Mouse (Mus musculus) urinary bladder, adult 2 months (tissue): ENCODE data around the gene Stau1. TPM values are rescaled to one million over a fixed set of nuclear protein-coding genes. Genes with fewer than 3 reads are reported as not detected.

Experiments
- DNase-seq: peaks from one replicate; pipeline ENCODE4 v3.0.0; 2022; ENCODE audit warnings: low spot score
- polyA plus RNA-seq: library from polyadenylated mRNA; depleted of rRNA; stranded (reverse); fragments of >200 nt; gene quantifications from 2 replicates; pipeline ENCODE4 v1.2.3, GENCODE M21; 2012

Stau1 gene
- polyA plus RNA-seq, 1 experiment, result 45.0 TPM

DNA sequence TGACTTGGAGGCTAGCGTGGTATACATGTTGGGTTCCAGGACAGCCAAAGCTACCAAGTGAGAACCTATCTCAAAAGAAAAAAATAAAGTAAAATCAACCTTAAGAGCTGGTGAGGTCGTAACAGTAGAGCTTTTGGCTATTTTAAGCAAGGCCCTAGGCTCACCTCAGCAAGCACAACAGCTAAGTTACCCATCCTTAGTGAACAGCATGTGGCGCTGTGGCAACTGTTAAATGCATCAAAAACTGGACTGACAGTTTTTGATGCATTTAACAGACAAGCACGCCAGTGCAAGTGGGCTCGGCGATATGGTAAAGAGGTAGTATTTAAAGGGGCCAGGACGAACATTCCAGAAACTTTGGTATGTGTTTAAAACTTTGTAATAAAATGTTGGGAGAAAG is 5.2 kb downstream of the Stau1 start:
- no peak for DNase-seq

DNA sequence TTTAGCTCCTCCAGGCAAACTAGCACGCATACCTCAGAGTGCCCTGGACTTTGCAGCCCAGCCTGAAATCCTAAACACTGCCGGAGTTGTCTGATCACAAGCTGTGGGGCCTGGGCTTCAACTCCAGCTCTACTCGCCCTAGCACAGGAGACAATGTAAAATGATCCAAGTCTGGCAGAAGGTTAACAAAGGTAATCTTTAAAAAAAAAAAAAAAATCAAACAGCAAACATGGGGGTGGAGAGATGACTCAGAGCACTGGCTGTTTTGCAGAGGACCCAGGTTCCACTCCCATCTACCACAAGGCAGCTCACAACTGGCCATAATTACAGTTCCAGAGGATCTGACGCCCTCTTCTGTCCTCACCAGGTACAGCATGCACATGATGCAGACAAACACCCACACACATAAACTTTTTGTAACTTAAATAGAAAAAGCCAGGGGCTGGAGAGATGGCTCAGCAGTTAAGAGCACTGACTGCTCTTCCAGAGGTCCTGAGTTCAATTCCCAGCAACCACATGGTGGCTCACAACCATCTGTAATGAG is 12.7 kb downstream of the Stau1 start:
- no peak for DNase-seq

- DNase-seq, result no peak
Measured at GRCm38 (mm10) chr2:166980161-166980560, 15.9 kb downstream of the Stau1 start.

- no peak for DNase-seq
Measured at GRCm38 (mm10) chr2:166977490-166977889, 18.6 kb downstream of the Stau1 start.

GRCm38 (mm10) chr2:166976356-166976755 is 19.7 kb downstream of the Stau1 start:
- DNase-seq, result no peak

DNA sequence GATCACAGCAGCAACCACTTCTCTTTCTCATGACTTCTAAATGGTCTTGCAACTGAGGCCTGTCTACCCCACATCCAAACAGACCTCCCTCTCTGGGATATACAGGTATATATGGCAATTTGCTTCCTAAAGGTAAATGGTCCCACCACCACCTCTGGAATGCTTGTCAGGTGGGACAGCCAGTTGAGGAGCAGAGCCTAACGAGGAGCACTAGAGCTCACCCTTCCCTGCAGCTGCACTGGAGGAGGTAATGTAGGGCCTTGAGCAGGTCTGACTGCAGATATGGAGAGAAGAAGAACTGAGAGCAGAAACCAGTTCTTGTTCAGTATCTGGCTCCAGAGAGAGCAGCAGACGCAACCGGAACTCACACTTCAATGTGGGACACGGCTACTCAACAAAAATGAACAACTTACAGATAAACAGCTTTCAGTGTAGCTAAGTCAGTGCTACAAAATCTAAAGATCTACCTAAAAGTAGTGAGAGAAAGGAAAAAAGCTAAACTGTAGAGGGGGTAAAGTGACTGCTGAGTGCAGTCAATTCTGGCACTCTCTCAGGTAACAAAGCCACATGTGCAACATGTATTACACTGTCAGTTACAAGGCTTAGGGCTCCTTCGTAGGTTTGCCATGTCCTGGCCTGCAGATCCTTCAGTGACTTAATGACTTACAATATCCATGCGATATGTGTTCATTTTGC is 21.8 kb downstream of the Stau1 start:
- DNase-seq, result no peak

GRCm38 (mm10) chr2:166973153-166973552 is 22.9 kb downstream of the Stau1 start:
- DNase-seq, result no peak

DNA sequence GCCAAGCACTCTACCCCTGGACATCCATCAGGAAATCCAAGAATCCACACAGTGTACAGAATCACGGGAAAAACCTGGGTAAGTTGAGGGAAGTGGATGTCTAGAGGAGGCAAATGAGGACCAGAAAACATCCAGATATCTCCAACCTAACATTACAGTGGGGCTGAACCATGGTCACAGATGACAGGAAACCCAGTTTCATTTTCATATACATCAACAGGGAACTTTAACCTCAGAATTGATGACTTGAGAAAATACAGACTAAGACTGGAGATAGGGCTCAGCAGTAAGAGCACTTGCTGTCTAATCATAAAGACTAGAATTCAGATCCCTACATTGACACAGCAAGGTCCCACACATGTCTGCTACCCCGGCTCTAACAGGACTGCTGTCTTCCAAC is 31.3 kb downstream of the Stau1 start:
- DNase-seq, result no peak

GRCm38 (mm10) chr2:166963257-166963656 is 32.8 kb downstream of the Stau1 start:
- no peak for DNase-seq

DNA sequence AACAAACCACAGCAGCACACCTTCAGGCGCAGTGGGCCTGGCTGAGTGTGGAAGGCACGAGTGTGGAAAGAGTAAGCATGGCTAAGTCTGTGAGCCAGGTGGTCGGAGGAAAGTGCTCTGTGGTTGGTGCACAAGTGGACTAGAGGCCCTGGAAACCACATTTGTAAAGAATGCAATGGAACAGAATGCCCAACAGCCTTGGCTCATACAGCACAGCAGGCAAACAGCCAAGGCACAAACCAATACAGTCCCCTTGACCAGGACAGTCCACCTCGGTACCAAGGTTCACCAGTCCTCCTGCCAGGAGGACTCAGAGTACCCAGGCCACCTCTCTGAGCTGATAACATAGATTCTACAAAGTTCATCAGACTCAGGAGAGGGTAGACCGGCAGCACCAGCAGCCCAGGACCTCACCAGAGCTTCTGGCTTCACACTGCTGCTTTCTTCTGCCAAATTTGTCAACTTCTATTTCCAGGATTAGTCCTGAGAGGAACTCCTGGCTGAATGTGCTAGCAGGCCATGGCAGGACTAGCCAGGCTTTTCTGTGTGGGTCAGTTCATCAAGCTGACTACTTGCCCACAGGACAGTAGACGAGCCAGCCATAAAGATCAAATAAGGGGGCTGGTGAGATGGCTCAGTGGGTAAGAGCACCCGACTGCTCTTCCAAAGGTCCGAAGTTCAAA is 35.3 kb downstream of the Stau1 start:
- DNase-seq, result no peak

GRCm38 (mm10) chr2:166956805-166957204 is 39.3 kb downstream of the Stau1 start:
- DNase-seq, result no peak

GRCm38 (mm10) chr2:166952151-166952550 is 43.9 kb downstream of the Stau1 start:
- no peak for DNase-seq

DNA sequence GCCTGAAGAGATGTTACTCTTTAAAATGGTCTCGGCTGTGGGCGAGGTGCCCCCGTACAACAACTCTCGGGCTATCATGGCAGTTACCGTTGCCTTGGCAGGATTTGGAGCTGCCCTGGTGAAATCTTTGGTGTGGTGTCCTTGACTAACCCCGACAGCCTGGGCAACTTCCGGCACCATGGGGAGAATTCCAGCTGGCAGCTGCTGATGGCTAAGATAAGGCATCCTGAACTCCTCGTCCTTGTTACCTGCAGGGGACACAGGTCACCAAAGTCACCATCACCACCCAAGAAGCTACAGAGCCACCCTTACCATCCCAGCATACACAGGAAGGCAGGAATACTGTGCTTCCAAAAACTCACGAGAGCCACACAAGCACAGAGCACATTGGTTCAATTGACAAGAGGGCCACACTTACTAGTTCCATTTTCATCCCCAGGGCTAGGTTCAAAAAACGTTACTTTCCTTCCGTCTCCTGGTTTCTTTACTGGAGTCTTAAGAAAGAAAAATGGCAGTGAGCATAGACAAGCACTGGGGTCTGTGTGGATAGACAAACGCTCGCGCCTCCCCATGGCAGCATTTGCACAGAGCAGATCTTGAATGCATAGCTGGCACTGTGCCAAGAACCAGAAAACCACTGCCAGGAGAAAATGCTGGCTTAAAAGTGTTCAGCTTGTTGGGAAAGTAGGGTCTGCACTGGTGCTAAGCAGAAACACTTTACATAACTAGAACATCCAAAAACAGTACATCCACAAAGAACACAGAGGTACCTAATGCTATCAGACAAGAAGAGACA is 45.0 kb downstream of the Stau1 start:
- no peak for DNase-seq

DNA sequence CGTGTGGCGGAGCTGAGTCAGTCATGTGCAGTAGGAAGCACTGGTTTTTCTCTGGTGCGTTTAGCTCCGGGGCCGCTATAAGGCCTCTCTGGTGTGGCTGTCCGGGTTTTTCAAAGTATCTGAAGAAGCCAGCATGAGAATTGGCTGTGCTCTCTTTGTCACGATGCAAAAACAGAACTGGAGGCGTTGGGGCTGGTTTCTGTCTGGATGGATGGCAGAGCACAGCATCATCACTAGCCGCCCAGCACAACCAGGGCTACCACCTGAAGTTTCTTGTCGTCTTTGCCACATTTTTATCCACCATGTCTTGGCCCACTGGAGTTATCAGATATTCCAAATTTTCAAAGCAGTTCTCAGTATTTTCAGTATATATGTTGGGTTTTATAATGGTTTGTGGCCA is 47.2 kb downstream of the Stau1 start:
- DNase-seq, result no peak

DNA sequence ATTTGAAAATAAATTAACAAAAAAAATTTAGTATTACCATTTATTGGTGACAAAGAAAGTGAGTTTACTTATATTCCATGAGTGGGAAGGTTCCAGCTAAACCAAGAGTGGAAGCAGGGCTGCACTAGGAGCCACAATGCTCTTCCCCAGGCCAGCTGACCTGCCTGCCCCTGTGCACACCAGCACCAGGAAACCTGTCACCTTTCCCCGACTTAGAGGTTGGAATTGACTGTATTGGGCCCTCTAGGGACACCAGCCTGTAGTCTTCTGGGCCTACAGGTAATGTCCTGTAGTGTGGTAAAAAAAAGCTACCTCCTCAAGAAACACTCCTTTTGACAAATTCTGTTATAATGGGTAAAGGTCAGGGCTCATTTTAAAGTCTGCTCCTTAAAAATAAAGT is 47.9 kb downstream of the Stau1 start:
- DNase-seq, result no peak

GRCm38 (mm10) chr2:166945456-166945855 is 50.6 kb downstream of the Stau1 start:
- DNase-seq, result no peak

- DNase-seq, result no peak
Measured at GRCm38 (mm10) chr2:166944346-166944745, 51.8 kb downstream of the Stau1 start.

DNA sequence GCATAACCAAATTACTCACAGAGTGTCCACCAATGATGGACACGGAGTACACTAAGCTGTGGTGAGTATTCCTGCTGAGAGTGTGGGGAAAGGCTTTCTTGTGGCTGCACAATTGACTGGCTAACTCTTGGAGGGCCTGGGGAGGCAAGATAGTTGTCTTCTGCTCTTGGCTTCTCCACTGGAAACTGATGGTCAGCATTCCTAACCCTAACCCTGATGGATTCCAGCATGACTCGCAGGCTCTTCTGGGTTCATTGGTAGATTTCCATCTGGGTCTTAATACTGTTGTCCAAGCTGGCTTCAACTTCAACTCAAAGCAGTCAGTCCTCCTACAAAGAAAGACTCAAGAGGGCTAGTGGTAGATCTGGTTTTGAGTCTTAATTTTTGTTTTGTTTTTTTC is 53.0 kb downstream of the Stau1 start:
- DNase-seq, result no peak

GRCm38 (mm10) chr2:166936166-166936565 is 59.9 kb downstream of the Stau1 start:
- no peak for DNase-seq

DNA sequence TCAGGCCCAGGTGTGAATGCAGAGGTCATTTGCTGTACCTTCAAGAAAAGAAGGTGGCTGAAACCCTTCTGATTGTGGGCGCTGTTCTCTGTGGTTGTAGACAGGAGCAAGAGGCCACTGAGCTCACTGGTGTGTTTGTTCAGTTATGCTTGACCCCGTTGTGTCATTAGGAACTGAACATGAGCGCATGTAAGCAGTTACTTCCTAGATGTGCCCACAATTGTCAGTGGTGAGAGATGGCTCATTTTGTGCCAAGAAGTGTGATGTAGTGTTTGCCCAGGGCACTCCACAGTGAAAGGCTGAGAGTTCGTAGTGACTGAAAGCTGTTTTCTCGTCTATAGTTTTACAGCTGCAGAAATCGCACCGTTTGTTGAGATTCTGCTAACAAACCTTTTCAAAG is 60.5 kb downstream of the Stau1 start:
- DNase-seq, result no peak

GRCm38 (mm10) chr2:166934416-166934815 is 61.7 kb downstream of the Stau1 start:
- DNase-seq, result no peak

GRCm38 (mm10) chr2:166933943-166934342 is 62.2 kb downstream of the Stau1 start:
- DNase-seq, result no peak

- no peak for DNase-seq
Measured at GRCm38 (mm10) chr2:166923971-166924370, 72.1 kb downstream of the Stau1 start.
